Mouse (Mus musculus): Measurements from ENCODE around the gene Hist1h2bg. TPM values are rescaled to one million over a fixed set of nuclear protein-coding genes. Genes with fewer than 3 reads are reported as not detected.
"Not testable (repeated sequence)": the region's sequence is repeated elsewhere in the genome, so short reads cannot be mapped to it uniquely, and the experiment has no call there.

Hist1h2bg gene
- total and polyA plus RNA-seq, 3 experiments, result 14.7 to 2,580 TPM; not detected in 1

DNA sequence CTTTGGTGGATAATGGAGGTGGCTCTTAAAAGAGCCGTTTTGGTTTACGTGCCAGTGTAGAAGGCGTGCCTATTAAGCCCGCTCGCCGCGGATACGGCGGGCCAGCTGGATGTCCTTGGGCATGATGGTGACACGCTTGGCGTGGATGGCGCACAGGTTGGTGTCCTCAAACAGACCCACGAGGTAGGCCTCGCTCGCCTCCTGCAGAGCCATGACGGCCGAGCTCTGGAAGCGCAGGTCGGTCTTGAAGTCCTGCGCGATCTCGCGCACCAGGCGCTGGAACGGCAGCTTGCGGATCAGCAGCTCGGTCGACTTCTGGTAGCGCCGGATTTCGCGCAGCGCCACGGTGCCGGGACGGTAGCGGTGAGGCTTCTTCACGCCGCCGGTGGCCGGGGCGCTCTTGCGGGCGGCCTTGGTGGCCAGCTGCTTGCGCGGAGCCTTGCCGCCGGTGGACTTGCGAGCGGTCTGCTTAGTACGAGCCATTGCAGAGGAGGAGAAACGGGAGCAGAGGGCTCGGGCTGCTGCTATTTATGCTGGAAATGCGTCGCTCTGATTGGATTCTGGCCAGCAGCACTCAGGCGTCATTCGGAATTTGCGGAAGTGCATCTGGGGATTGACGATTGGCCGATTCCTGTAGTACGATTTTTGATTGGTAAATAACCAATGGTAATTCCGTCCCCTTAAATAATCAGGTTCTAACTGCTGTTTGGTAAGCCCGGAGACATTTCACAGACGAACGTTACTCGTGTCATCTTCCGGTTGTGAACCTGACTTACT is 9.1 kb upstream of the Hist1h2bg start, which contains the start of gene Hist1h3e:
Gene Hist1h3e (minus strand): TSS at position 487 of the 777 bp plus-strand sequence.
- not testable (repeated sequence) for H3K4me1 ChIP-seq (ENCODE audit: control insufficient read depth in 1 of 2, insufficient read depth in 2 of 2, low read length in 2 of 2); H3K79me2 ChIP-seq (ENCODE audit: control insufficient read depth, insufficient read depth, low read length, poor library complexity); H3K27me3 ChIP-seq (ENCODE audit: control insufficient read depth in 1 of 2, insufficient read depth in 2 of 2, low read length in 2 of 2); H3K9me3 ChIP-seq (replicated peaks; ENCODE audit: insufficient read depth, low read length)
- Histone ChIP-seq H3K27ac (ENCODE audit: control insufficient read depth, low read depth, low read length) (peak within 1 kb of the TSS; percentile 100), H3K9ac (ENCODE audit: control insufficient read depth, low read depth, low read length, poor library complexity, severe bottlenecking) (peak within 1 kb of the TSS; percentile 79), H3K4me3 (ENCODE audit: control insufficient read depth in 1 of 2, insufficient read depth in 1 of 2, low read depth in 2 of 2, low read length in 2 of 2) (peak within 1 kb of the TSS; percentile 29 to 39), H3K36me3 (ENCODE audit: control insufficient read depth in 1 of 2, insufficient read depth in 2 of 2, low read length in 2 of 2) (peaks cover 0 to 21% of the 10 kb centered on the region in 2 experiments; a peak in 2 of 4 replicates)
- TF ChIP-seq TBP (IDR thresholded peaks at IDR 0.05; ENCODE audit: low read depth, low read length) (peak; percentile 99), POLR2AphosphoS5 (IDR thresholded peaks at IDR 0.05; ENCODE audit: borderline replicate concordance, low read depth, low read length) (peak; percentile 98), UBTF (IDR thresholded peaks at IDR 0.05; ENCODE audit: borderline replicate concordance, insufficient read depth, low read depth, low read length) (peak; percentile 98), TAL1 (IDR thresholded peaks at IDR 0.05; ENCODE audit: low read length) (peak; percentile 33; the same call in 1 of the 2 replicates), GATA1 (IDR thresholded peaks at IDR 0.05; ENCODE audit: low read depth, low read length) (peak; percentile 58; the same call in 1 of the 2 replicates), POLR2A (IDR thresholded peaks at IDR 0.05; ENCODE audit: control insufficient read depth in 1 of 2, insufficient read depth in 1 of 2, low read depth in 1 of 2, low read length in 2 of 2, poor library complexity in 1 of 2) (peak; percentile 97 to 99)
- DNase-seq (ENCODE audit: low read depth, low spot score), result peak; percentile 98

DNA sequence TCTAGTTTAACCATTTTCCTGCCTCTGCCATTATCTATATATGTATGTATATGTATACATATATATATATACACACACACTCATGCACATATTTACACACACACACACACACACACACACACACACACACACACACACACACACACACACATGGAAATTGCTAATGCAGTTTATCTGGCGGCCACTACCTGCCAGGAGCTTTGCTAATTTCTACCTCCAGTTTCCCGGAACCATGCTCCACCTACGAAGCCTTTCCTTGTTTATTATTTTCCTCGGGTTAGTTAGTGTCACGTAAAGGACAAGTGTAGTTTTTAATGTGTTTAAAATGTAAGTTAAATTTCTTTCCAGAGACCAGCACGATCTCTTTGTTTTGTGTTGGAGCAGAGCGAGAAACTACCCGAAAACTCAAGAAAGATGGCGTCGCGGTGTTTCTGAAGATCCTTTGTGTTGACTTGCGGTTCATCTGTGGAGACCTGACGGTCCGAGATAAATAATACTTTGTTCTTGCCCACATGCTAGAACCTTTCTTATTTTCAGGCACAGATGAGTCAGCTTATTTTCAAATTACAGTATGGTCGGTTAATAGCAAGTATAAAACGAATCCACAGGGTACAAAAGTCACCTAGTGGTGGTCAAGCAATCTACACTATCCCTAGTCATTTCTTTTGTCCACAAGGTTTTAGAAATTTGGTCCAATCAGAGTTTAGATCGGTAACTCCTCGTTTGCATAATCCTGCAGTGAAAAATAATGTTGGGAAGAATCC is 8.3 kb upstream of the Hist1h2bg start:
- H3K36me3 ChIP-seq (ENCODE audit: control insufficient read depth in 1 of 2, insufficient read depth in 2 of 2, low read length in 2 of 2), result peaks cover 0 to 22% of the 10 kb centered on the region in 2 experiments; a peak in 2 of 4 replicates
- peak overlapping the region; percentile 100 for H3K27ac ChIP-seq (ENCODE audit: control insufficient read depth, low read depth, low read length)
- H3K79me2 ChIP-seq (ENCODE audit: control insufficient read depth, insufficient read depth, low read length, poor library complexity), result no peaks in the 10 kb centered on the region; the same call in 1 of the 2 replicates
- TF ChIP-seq NRF1 (IDR thresholded peaks at IDR 0.05; ENCODE audit: insufficient read depth, low read depth, low read length, poor library complexity, severe bottlenecking), result no peak
- TF ChIP-seq GATA1 (IDR thresholded peaks at IDR 0.05; ENCODE audit: low read depth, low read length), result peak; percentile 41; the same call in 1 of the 2 replicates
- TF ChIP-seq MEF2A (IDR thresholded peaks at IDR 0.05; ENCODE audit: extremely low read depth, insufficient replicate concordance, low read depth, low read length, poor library complexity, severe bottlenecking), result no peak
- no peak for TF ChIP-seq SIN3A (IDR thresholded peaks at IDR 0.05; ENCODE audit: low read length)
- no peak for TF ChIP-seq BHLHE40 (IDR thresholded peaks at IDR 0.05; ENCODE audit: borderline replicate concordance, low read depth, low read length)
- no peak for TF ChIP-seq E2F4 (IDR thresholded peaks at IDR 0.05; ENCODE audit: borderline replicate concordance, low read depth, low read length)
- TF ChIP-seq TAL1 (IDR thresholded peaks at IDR 0.05; ENCODE audit: low read length), result peak; percentile 78
- TF ChIP-seq JUND (IDR thresholded peaks at IDR 0.05; ENCODE audit: low read depth, low read length), result no peak
- TF ChIP-seq EP300 (IDR thresholded peaks at IDR 0.05; ENCODE audit: low read depth in 1 of 2, low read length in 2 of 2), result no peak
- no peak for TF ChIP-seq SMC3 (IDR thresholded peaks at IDR 0.05; ENCODE audit: low read depth, low read length)
- TF ChIP-seq CTCF (IDR thresholded peaks at IDR 0.05 in 2 of 3, conservative IDR thresholded peaks at IDR 0.05 in 1 of 3; ENCODE audit: control insufficient read depth in 1 of 3, insufficient read depth in 1 of 3, low read depth in 2 of 3, low read length in 3 of 3, poor library complexity in 1 of 3, severe bottlenecking in 1 of 3), result peak in 1 of 3 experiments; percentile 43; a peak in 2 of 6 replicates
- no peak for TF ChIP-seq ETS1 (IDR thresholded peaks at IDR 0.05; ENCODE audit: low read depth, low read length)
- no peak for TF ChIP-seq CHD1 (IDR thresholded peaks at IDR 0.05; ENCODE audit: low read depth, low read length)
- TF ChIP-seq MAZ (IDR thresholded peaks at IDR 0.05; ENCODE audit: low read depth, low read length), result no peak
- TF ChIP-seq POLR2A (IDR thresholded peaks at IDR 0.05; ENCODE audit: control insufficient read depth in 1 of 2, insufficient read depth in 1 of 2, low read depth in 1 of 2, low read length in 2 of 2, poor library complexity in 1 of 2), result peak in 1 of 2 experiments; percentile 14; a peak in 1 of 4 replicates
- peak; percentile 88 for TF ChIP-seq TBP (IDR thresholded peaks at IDR 0.05; ENCODE audit: low read depth, low read length)
- TF ChIP-seq POLR2AphosphoS5 (IDR thresholded peaks at IDR 0.05; ENCODE audit: borderline replicate concordance, low read depth, low read length), result no peak
- no peak for TF ChIP-seq CHD2 (IDR thresholded peaks at IDR 0.05; ENCODE audit: low read length)
- H3K4me1 ChIP-seq (ENCODE audit: control insufficient read depth in 1 of 2, insufficient read depth in 2 of 2, low read length in 2 of 2), result peaks cover 4 to 8% of the 10 kb centered on the region in 2 experiments; a peak in 3 of 4 replicates
- H3K9me3 ChIP-seq (replicated peaks; ENCODE audit: insufficient read depth, low read length), result no peaks in the 10 kb centered on the region
- no peaks in the 10 kb centered on the region for H3K27me3 ChIP-seq (ENCODE audit: control insufficient read depth in 1 of 2, insufficient read depth in 2 of 2, low read length in 2 of 2)
- peak; percentile 90 for DNase-seq (ENCODE audit: low read depth, low spot score)
- H3K9ac ChIP-seq (ENCODE audit: control insufficient read depth, low read depth, low read length, poor library complexity, severe bottlenecking), result peak overlapping the region; percentile 79
- peak overlapping the region; percentile 29 to 39 for H3K4me3 ChIP-seq (ENCODE audit: control insufficient read depth in 1 of 2, insufficient read depth in 1 of 2, low read depth in 2 of 2, low read length in 2 of 2)
